Mouse (Mus musculus): ENCODE measurements around the gene Appl2. TPM values are rescaled to one million over a fixed set of nuclear protein-coding genes. Genes with fewer than 3 reads are reported as not detected.

Appl2 gene
- polyA plus RNA-seq, 1 experiment from 2014 or later, result 37.1 TPM

DNA sequence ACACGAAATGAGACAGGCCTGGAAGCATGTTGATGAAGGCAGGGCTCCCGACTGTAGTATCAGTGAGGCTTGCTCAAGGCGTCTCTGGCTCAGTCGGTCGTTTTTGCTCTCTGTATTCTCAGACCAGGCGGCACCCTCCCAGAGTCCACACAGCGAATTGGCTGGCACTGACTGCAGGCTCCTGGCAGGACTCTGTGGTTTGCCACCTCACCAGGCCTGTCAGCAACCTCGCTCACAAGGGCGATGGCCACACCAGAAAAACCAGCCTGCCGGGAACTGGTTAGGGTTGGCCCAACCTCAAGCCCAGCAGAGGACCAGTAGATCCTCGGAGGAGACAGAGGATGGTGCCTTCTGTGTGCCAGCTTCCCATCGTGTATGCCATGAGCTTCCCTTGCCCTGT, 23.7 kb downstream of the Appl2 start:
- peaks cover 42% of the 10 kb centered on the region for H3K36me3 ChIP-seq (replicated peaks; ENCODE audit: control insufficient read depth, insufficient read depth)
- H3K9ac ChIP-seq, result no peak overlapping the region
- 90% methylated on average over 12 of the region's 12 CpGs for WGBS
- H3K9me3 ChIP-seq (ENCODE audit: control insufficient read depth, low read length), result no peaks in the 10 kb centered on the region
- no peak overlapping the region for H3K4me3 ChIP-seq (replicated peaks; ENCODE audit: low read length)
- DNase-seq (ENCODE audit: low spot score) (no peak), ATAC-seq (ENCODE audit: low FRiP score) (no peak)
- H3K4me2 ChIP-seq (replicated peaks), result no peak overlapping the region
- H3K27ac ChIP-seq, result no peak overlapping the region
- no peaks in the 10 kb centered on the region for H3K4me1 ChIP-seq (replicated peaks; ENCODE audit: control insufficient read depth, insufficient read depth, low read length)
- H3K27me3 ChIP-seq (ENCODE audit: control insufficient read depth, insufficient read depth, low read length), result no peaks in the 10 kb centered on the region

- H3K9me3 ChIP-seq (ENCODE audit: control insufficient read depth, low read length), result no peaks in the 10 kb centered on the region
- no peak overlapping the region for H3K9ac ChIP-seq
- no peak for DNase-seq (ENCODE audit: low spot score)
- 84% methylated on average over 8 of the region's 8 CpGs for WGBS
- no peak overlapping the region for H3K27ac ChIP-seq
- H3K4me2 ChIP-seq (replicated peaks), result no peak overlapping the region
- no peaks in the 10 kb centered on the region for H3K4me1 ChIP-seq (replicated peaks; ENCODE audit: control insufficient read depth, insufficient read depth, low read length)
- no peak overlapping the region for H3K4me3 ChIP-seq (replicated peaks; ENCODE audit: low read length)
- ATAC-seq (ENCODE audit: low FRiP score), result no peak
- H3K27me3 ChIP-seq (ENCODE audit: control insufficient read depth, insufficient read depth, low read length), result no peaks in the 10 kb centered on the region
- peaks cover 42% of the 10 kb centered on the region for H3K36me3 ChIP-seq (replicated peaks; ENCODE audit: control insufficient read depth, insufficient read depth)
Observed at GRCm38 (mm10) chr10:83624065-83624464, 24.5 kb downstream of the Appl2 start.

GRCm38 (mm10) chr10:83620350-83621055, 28.0 kb downstream of the Appl2 start:
- no peak overlapping the region for H3K27ac ChIP-seq
- no peak overlapping the region for H3K9ac ChIP-seq
- H3K36me3 ChIP-seq (replicated peaks; ENCODE audit: control insufficient read depth, insufficient read depth), result peaks cover 25% of the 10 kb centered on the region
- 86% methylated on average over 24 of the region's 24 CpGs for WGBS
- H3K27me3 ChIP-seq (ENCODE audit: control insufficient read depth, insufficient read depth, low read length), result no peaks in the 10 kb centered on the region
- no peaks in the 10 kb centered on the region for H3K9me3 ChIP-seq (ENCODE audit: control insufficient read depth, low read length)
- H3K4me3 ChIP-seq (replicated peaks; ENCODE audit: low read length), result no peak overlapping the region
- no peak overlapping the region for H3K4me2 ChIP-seq (replicated peaks)
- DNase-seq (ENCODE audit: low spot score), result no peak
- H3K4me1 ChIP-seq (replicated peaks; ENCODE audit: control insufficient read depth, insufficient read depth, low read length), result no peaks in the 10 kb centered on the region
- ATAC-seq (ENCODE audit: low FRiP score), result no peak

DNA sequence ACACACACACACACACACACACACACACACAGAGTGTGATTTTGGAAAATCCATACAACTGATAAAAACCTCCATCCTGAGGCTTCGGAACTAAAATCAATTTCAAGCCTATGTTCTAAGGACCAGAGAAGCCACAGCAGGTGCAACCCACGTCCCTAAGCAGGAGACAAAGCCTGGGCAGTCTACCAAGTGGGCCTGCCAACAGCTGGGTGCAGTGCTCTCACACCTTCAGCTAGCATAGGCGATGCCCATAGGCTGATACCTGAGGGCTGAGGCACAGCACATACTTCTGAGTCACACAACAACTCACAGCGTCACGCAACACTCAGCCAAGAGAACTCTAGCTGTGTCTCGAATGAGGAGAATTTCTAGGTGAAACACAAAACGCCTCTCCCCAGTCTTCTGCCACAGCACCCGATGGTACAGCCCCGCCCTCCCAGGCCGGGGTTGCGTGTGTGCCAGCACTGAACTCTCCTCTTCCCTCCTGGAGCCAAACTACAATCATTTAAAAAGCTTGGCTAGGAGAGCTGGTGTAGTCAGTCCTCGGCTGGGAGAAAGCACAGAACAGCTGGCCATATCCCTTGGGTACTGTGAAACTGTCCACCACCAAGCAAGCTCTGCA, 29.6 kb downstream of the Appl2 start:
- H3K27me3 ChIP-seq (ENCODE audit: control insufficient read depth, insufficient read depth, low read length), result no peaks in the 10 kb centered on the region
- no peak overlapping the region for H3K9ac ChIP-seq
- H3K36me3 ChIP-seq (replicated peaks; ENCODE audit: control insufficient read depth, insufficient read depth), result peaks cover 14% of the 10 kb centered on the region
- H3K4me3 ChIP-seq (replicated peaks; ENCODE audit: low read length), result no peak overlapping the region
- no peaks in the 10 kb centered on the region for H3K9me3 ChIP-seq (ENCODE audit: control insufficient read depth, low read length)
- no peaks in the 10 kb centered on the region for H3K4me1 ChIP-seq (replicated peaks; ENCODE audit: control insufficient read depth, insufficient read depth, low read length)
- ATAC-seq (ENCODE audit: low FRiP score) (no peak), DNase-seq (ENCODE audit: low spot score) (no peak)
- H3K27ac ChIP-seq, result no peak overlapping the region
- 79% methylated on average over 12 of the region's 12 CpGs for WGBS
- H3K4me2 ChIP-seq (replicated peaks), result no peak overlapping the region

GRCm38 (mm10) chr10:83617366-83617765, 31.2 kb downstream of the Appl2 start:
- Histone ChIP-seq H3K4me1 (replicated peaks; ENCODE audit: control insufficient read depth, insufficient read depth, low read length) (no peaks in the 10 kb centered on the region), H3K9ac (no peak overlapping the region), H3K4me2 (replicated peaks) (no peak overlapping the region), H3K4me3 (replicated peaks; ENCODE audit: low read length) (no peak overlapping the region), H3K27ac (no peak overlapping the region), H3K36me3 (replicated peaks; ENCODE audit: control insufficient read depth, insufficient read depth) (peaks cover 20% of the 10 kb centered on the region), H3K9me3 (ENCODE audit: control insufficient read depth, low read length) (no peaks in the 10 kb centered on the region), H3K27me3 (ENCODE audit: control insufficient read depth, insufficient read depth, low read length) (no peaks in the 10 kb centered on the region)
- no peak for DNase-seq (ENCODE audit: low spot score)
- no peak for ATAC-seq (ENCODE audit: low FRiP score)
- WGBS, result 59% methylated on average over 10 of the region's 10 CpGs

- no peak overlapping the region for H3K27ac ChIP-seq
- ATAC-seq (ENCODE audit: low FRiP score) (no peak), DNase-seq (ENCODE audit: low spot score) (no peak)
- no peak overlapping the region for H3K4me3 ChIP-seq (replicated peaks; ENCODE audit: low read length)
- no peaks in the 10 kb centered on the region for H3K27me3 ChIP-seq (ENCODE audit: control insufficient read depth, insufficient read depth, low read length)
- H3K36me3 ChIP-seq (replicated peaks; ENCODE audit: control insufficient read depth, insufficient read depth), result peaks cover 63% of the 10 kb centered on the region
- WGBS, result 93% methylated on average over 14 of the region's 14 CpGs
- H3K9ac ChIP-seq, result no peak overlapping the region
- no peaks in the 10 kb centered on the region for H3K9me3 ChIP-seq (ENCODE audit: control insufficient read depth, low read length)
- no peak overlapping the region for H3K4me2 ChIP-seq (replicated peaks)
- H3K4me1 ChIP-seq (replicated peaks; ENCODE audit: control insufficient read depth, insufficient read depth, low read length), result no peaks in the 10 kb centered on the region
Observed at GRCm38 (mm10) chr10:83612648-83613215, 35.8 kb downstream of the Appl2 start.

DNA sequence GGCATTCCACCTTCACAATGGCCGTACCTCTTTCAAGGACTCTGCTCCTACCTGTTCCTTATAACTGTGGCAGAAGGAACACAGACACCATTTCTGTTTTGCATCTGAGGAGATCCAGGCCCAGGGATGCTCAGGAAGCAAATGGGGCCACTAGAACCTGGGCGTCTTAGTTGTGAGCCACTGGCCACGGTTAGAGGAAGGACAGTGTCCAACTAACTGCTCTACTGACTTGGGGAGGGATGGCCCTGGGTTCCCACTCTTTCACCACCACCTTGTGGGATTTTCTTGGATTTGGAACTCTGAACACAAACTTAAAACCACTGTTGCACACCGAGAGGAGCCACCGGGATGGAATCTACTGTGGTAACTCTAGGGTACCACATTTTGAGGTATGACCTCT, 36.7 kb downstream of the Appl2 start:
- Histone ChIP-seq H3K27ac (no peak overlapping the region), H3K4me2 (replicated peaks) (no peak overlapping the region), H3K36me3 (replicated peaks; ENCODE audit: control insufficient read depth, insufficient read depth) (peaks cover 67% of the 10 kb centered on the region), H3K9me3 (ENCODE audit: control insufficient read depth, low read length) (no peaks in the 10 kb centered on the region), H3K4me1 (replicated peaks; ENCODE audit: control insufficient read depth, insufficient read depth, low read length) (no peaks in the 10 kb centered on the region), H3K9ac (no peak overlapping the region), H3K27me3 (ENCODE audit: control insufficient read depth, insufficient read depth, low read length) (no peaks in the 10 kb centered on the region), H3K4me3 (replicated peaks; ENCODE audit: low read length) (no peak overlapping the region)
- DNase-seq (ENCODE audit: low spot score) (no peak), ATAC-seq (ENCODE audit: low FRiP score) (no peak)
- WGBS, result 97% methylated on average over 5 of the region's 5 CpGs

DNA sequence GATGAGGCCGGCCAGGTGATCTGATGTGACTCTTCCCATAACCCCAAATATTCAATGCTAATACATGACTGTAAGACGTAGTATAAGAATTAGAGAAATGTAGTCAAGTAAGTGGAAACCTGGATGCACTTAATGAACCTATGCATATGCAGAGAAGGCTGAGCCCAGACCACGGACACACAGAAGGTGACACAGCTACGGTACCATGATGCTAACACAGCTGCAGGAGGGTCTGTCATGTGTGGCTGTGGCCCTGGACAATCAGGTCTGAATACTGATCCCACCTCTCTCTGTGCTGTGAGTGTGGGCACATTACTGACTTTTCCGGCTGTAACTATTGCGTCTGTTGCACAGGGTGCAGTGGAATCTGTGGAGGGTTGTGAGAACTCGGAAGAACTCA, 38.0 kb downstream of the Appl2 start:
- H3K27me3 ChIP-seq (ENCODE audit: control insufficient read depth, insufficient read depth, low read length), result no peaks in the 10 kb centered on the region
- 97% methylated on average over 7 of the region's 7 CpGs for WGBS
- H3K4me1 ChIP-seq (replicated peaks; ENCODE audit: control insufficient read depth, insufficient read depth, low read length), result no peaks in the 10 kb centered on the region
- H3K9me3 ChIP-seq (ENCODE audit: control insufficient read depth, low read length), result no peaks in the 10 kb centered on the region
- peaks cover 74% of the 10 kb centered on the region for H3K36me3 ChIP-seq (replicated peaks; ENCODE audit: control insufficient read depth, insufficient read depth)
- H3K9ac ChIP-seq, result no peak overlapping the region
- H3K27ac ChIP-seq, result no peak overlapping the region
- no peak overlapping the region for H3K4me2 ChIP-seq (replicated peaks)
- no peak for ATAC-seq (ENCODE audit: low FRiP score)
- no peak for DNase-seq (ENCODE audit: low spot score)
- no peak overlapping the region for H3K4me3 ChIP-seq (replicated peaks; ENCODE audit: low read length)

GRCm38 (mm10) chr10:83608596-83608995, 39.9 kb downstream of the Appl2 start:
- no peak for DNase-seq (ENCODE audit: low spot score)
- H3K4me3 ChIP-seq (replicated peaks; ENCODE audit: low read length), result no peak overlapping the region
- peaks cover 88% of the 10 kb centered on the region for H3K36me3 ChIP-seq (replicated peaks; ENCODE audit: control insufficient read depth, insufficient read depth)
- no peak for ATAC-seq (ENCODE audit: low FRiP score)
- H3K27me3 ChIP-seq (ENCODE audit: control insufficient read depth, insufficient read depth, low read length), result no peaks in the 10 kb centered on the region
- no peak overlapping the region for H3K4me2 ChIP-seq (replicated peaks)
- H3K9me3 ChIP-seq (ENCODE audit: control insufficient read depth, low read length), result no peaks in the 10 kb centered on the region
- WGBS, result 73% methylated on average over 8 of the region's 8 CpGs
- H3K4me1 ChIP-seq (replicated peaks; ENCODE audit: control insufficient read depth, insufficient read depth, low read length), result no peaks in the 10 kb centered on the region
- no peak overlapping the region for H3K9ac ChIP-seq
- no peak overlapping the region for H3K27ac ChIP-seq

Data from hindbrain, embryonic 14.5 days (tissue).